Mouse (Mus musculus) embryonic fibroblast, embryonic 13.5 days (primary cell): ENCODE data around the gene Cd300ld3.

ENCODE experiments used
- CTCF ChIP-seq: IDR thresholded peaks from 2 replicates; pipeline ENCODE4 v1.5.1; 2011; ENCODE audit warnings: mild to moderate bottlenecking, control low read depth, low read length, moderate library complexity, borderline replicate concordance; ENCODE audit not compliant: insufficient read depth
- POLR2A ChIP-seq: IDR thresholded peaks from 2 replicates; pipeline ENCODE4 v1.6.1; 2011; ENCODE audit warnings: low read depth, mild to moderate bottlenecking, control low read depth, low read length, moderate library complexity

- no peak for TF ChIP-seq CTCF
- no peak for TF ChIP-seq POLR2A
Observed at GRCm38 (mm10) chr11:115086213-115086612, 38.0 kb upstream of the Cd300ld3 start.
